Mouse (Mus musculus) ZHBTc4 (cell line): ENCODE measurements at regions not wholly inside any gene's neighbourhood (a gene's known extent, or its start where the extent isn't known, plus 50 kb on each side); places are given as distances from the start of the nearest gene placed in this dataset.

Experiments
- DNase-seq: peaks from one replicate; pipeline ENCODE4 v3.0.0-alpha.2; 2011; ENCODE audit warnings: low read depth, low spot score

DNA sequence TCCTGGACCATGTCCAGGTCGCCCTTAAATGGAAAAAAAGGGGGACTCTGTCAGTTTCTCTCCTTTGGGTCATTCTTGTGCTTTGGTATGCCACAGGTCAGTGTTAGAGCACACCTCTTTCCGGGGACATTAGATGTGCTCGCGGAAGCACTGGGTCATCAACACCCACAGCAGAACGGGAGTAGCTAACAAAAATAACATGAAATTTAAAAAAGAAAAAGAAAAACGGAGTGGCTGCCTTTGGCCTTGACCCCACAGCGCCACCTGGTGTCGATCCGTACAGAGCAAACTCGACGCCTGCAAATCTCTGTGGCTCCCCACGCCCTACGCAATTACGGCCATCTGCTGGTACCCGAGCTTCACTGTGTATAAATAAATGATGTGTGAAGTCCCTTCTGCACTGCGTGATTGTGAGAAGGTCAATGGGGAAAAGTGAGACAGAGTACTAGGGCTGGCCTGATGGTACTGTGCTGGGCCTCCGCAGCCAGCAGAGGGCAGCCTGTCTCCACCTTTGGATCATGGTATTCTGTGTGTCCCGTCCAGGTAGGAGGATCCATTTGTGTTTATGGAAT is 99.0 kb upstream of the Slc7a12 start:
- DNase-seq, result peak; percentile 78

DNA sequence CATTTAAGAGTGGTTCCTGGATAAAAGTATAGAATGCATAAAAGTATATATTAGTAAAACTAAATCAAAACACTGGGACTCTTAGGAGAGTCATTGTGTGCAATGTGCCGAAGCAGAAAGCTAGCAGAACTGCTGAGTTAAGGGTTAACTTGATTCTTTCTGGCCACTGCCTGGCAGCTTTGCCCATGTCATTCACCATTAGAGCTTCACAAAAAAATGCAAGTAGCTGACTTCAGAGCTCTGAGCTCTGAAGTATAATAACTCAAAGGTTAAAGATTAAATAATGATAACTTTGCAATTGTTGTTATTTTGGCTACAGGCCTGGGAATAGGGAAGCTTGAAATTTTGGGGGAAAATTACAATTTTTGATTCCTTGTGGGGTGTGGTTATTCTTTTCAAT is 89.8 kb upstream of the Slc7a12 start:
- DNase-seq, result no peak

DNA sequence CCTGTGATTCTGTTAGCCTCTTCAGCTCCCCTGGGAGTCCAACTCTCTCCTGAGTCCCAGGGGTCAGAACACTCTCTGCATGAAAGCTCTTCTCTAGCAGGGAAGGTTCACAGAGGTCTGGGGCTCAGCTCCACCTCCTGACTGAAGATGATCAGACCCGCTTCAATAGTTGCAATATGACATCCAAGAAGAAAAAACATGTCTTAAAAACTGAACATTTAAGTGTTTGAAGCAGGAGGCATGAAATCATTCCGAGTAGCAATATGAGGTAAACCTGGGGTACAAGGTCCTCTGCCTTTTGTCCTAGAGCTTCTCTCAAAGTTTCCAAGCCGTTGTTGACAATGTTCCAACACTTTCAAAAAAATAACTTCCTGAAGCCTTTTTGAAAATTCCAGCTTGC is 81.8 kb upstream of the Slc7a12 start:
- no peak for DNase-seq

DNA sequence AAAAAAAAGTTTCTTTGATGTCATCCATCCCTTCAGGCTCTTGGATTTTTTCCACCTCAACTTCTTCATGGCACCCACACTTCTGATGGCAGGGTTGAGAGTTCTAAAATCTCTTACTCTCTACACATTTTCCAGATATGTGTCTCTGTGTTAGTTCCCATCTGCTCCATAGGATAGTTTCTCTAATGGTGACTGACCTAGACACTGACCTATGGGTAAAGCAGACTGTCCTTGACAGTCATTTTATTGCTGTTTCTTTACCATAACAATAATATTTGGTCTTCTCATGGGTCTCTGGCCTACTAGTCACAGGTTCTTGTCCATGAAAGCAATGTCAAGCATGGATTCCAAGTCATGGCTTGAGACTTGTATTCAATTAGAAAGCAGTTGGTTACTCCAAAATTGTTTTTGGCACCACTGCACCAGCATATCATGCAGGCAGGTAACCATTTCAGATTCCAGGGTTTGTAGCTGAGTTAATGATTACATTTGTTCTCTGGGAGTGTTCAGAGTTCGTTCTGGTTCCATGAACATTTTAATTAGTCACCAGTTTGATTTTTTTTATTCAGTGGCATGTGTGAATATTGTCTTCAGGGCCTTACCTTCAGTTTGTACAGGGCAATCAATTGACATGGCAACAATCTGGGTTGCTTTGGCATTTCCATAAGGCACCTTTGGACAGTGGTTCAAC is 71.9 kb upstream of the Slc7a12 start:
- DNase-seq, result no peak
